ENCODE assay signal across 18 mouse cellular contexts in genomic region chr14:51130315-51130940, GRCm38 (mm10). TPM values are rescaled to one million over a fixed set of nuclear protein-coding genes. Genes with fewer than 3 reads are reported as not detected.
DNase-seq lines count a peak whose midpoint lies in the region; ATAC-seq and TF ChIP-seq lines count a peak whose summit lies in the region.
"Had no signal": no experiment of that assay in that cellular context is flagged by ENCODE, and none has a peak within 500 bp of the region (broad histone marks: within the 10 kb centered on the region; RNA-seq: fewer than 3 reads in every experiment).

No protein-coding gene starts in this region.

- 40% methylated on average over 9 of the region's 9 CpGs for WGBS in heart, embryonic 13.5 days
- WGBS in heart, adult 2 months = 52% methylated on average over 9 of the region's 9 CpGs
- 26% methylated on average over 9 of the region's 9 CpGs for WGBS in bone marrow, adult 2 months
- WGBS in liver, embryonic 11.5 days = 34% methylated on average over 9 of the region's 9 CpGs
- WGBS in lung, adult 2 months = 76% methylated on average over 9 of the region's 9 CpGs

- no peak for TF ChIP-seq EP300 in heart, adult 2 months (IDR thresholded peaks at IDR 0.05; ENCODE audit: insufficient read depth, low read depth, low read length)

- no peak for DNase-seq in heart, adult 2 months
- peak; percentile 56 for DNase-seq in liver, embryonic 11.5 days (ENCODE audit: low spot score)
- DNase-seq in lung, adult 18-20 months = no peak
- no peak for DNase-seq in left cerebral cortex, adult 2 months (ENCODE audit: extremely low spot score in 1 of 2, low spot score in 2 of 2)
- no peak for DNase-seq in lung, adult 2 months
- DNase-seq: adrenal gland, postnatal 14 days; cerebellum, adult 11 months; forebrain, postnatal 0 days; gastrocnemius, postnatal 14 days; kidney, postnatal 10 days had no signal

- no peak for ATAC-seq in heart, embryonic 13.5 days (ENCODE audit: extremely low read depth, insufficient number of reproducible peaks, low FRiP score, low TSS enrichment)
- ATAC-seq in liver, embryonic 11.5 days (replicated peaks; ENCODE audit: low FRiP score) = peak; percentile 88
- peak; percentile 78 for ATAC-seq in megakaryocyte progenitor cell, adult 5-6 weeks (replicated peaks; ENCODE audit: poor library complexity)
- ATAC-seq: forebrain, postnatal 0 days; midbrain, embryonic 15.5 days had no signal

- no peaks in the 10 kb centered on the region for H3K79me2 ChIP-seq in heart, adult 2 months (replicated peaks; ENCODE audit: control insufficient read depth, insufficient read depth, low read length)

- H3K36me3 ChIP-seq in heart, embryonic 13.5 days = no peaks in the 10 kb centered on the region
- H3K36me3 ChIP-seq in heart, adult 2 months (ENCODE audit: control insufficient read depth, insufficient read depth, low read length) = no peaks in the 10 kb centered on the region
- no peaks in the 10 kb centered on the region for H3K36me3 ChIP-seq in liver, embryonic 11.5 days (ENCODE audit: control insufficient read depth, insufficient read depth, low read length)
- H3K36me3 ChIP-seq: midbrain, embryonic 15.5 days had no signal

- no peak overlapping the region for H3K27ac ChIP-seq in heart, embryonic 13.5 days (replicated peaks)
- H3K27ac ChIP-seq in heart, adult 2 months = no peak overlapping the region
- H3K27ac ChIP-seq in bone marrow, adult 2 months (ENCODE audit: control insufficient read depth, insufficient read depth, low read depth, low read length, poor library complexity) = peak overlapping the region; percentile 70; the same call in 1 of the 2 replicates
- peak overlapping the region; percentile 97 for H3K27ac ChIP-seq in liver, embryonic 11.5 days (ENCODE audit: low read depth, low read length)
- no peak overlapping the region for H3K27ac ChIP-seq in left cerebral cortex, adult 2 months
- H3K27ac ChIP-seq: midbrain, embryonic 15.5 days had no signal

- H3K27me3 ChIP-seq in heart, embryonic 13.5 days (replicated peaks) = no peaks in the 10 kb centered on the region
- no peaks in the 10 kb centered on the region for H3K27me3 ChIP-seq in heart, adult 2 months (ENCODE audit: control insufficient read depth, insufficient read depth, low read length)
- no peaks in the 10 kb centered on the region for H3K27me3 ChIP-seq in liver, embryonic 11.5 days (replicated peaks; ENCODE audit: control insufficient read depth, insufficient read depth, low read length)
- H3K27me3 ChIP-seq: midbrain, embryonic 15.5 days had no signal

- intact Hi-C loops in heart, adult 2 months (cut with DNase I) = no loop called here
- intact Hi-C loops in left cerebral cortex, adult 2 months (cut with DNase I) = no loop called here

- H3K4me1 ChIP-seq in heart, embryonic 13.5 days = peaks cover 18% of the 10 kb centered on the region
- H3K4me1 ChIP-seq in heart, adult 2 months (ENCODE audit: control insufficient read depth, insufficient read depth, low read length) = no peaks in the 10 kb centered on the region
- peaks cover 16% of the 10 kb centered on the region for H3K4me1 ChIP-seq in bone marrow, adult 2 months (ENCODE audit: control insufficient read depth, insufficient read depth, low read length)
- H3K4me1 ChIP-seq in liver, embryonic 11.5 days (replicated peaks; ENCODE audit: control insufficient read depth, insufficient read depth, low read length) = peaks cover 51% of the 10 kb centered on the region
- no peaks in the 10 kb centered on the region for H3K4me1 ChIP-seq in lung, adult 2 months (ENCODE audit: control insufficient read depth, insufficient read depth, low read length)
- H3K4me1 ChIP-seq: midbrain, embryonic 15.5 days had no signal

- H3K4me2 ChIP-seq in heart, embryonic 13.5 days = peak overlapping the region; percentile 25
- H3K4me2 ChIP-seq in liver, embryonic 11.5 days = peak overlapping the region; percentile 62
- H3K4me2 ChIP-seq: midbrain, embryonic 15.5 days had no signal

- no peak overlapping the region for H3K9ac ChIP-seq in heart, embryonic 13.5 days
- H3K9ac ChIP-seq in heart, adult 2 months (ENCODE audit: low read depth, low read length) = no peak overlapping the region
- H3K9ac ChIP-seq in liver, embryonic 11.5 days (ENCODE audit: low read depth, low read length) = peak overlapping the region; percentile 66
- H3K9ac ChIP-seq: forebrain, postnatal 0 days; midbrain, embryonic 15.5 days had no signal

- TF ChIP-seq CTCF in heart, adult 2 months (IDR thresholded peaks at IDR 0.05) = no peak
- TF ChIP-seq CTCF in bone marrow, adult 2 months (IDR thresholded peaks at IDR 0.05; ENCODE audit: control insufficient read depth, insufficient read depth, low read length) = no peak
- no peak for TF ChIP-seq CTCF in left cerebral cortex, adult 2 months (IDR thresholded peaks at IDR 0.05)
- TF ChIP-seq CTCF in lung, adult 2 months (IDR thresholded peaks at IDR 0.05; ENCODE audit: insufficient read depth, low read length) = no peak

- no peaks in the 10 kb centered on the region for H3K9me3 ChIP-seq in heart, embryonic 13.5 days
- no peaks in the 10 kb centered on the region for H3K9me3 ChIP-seq in liver, embryonic 11.5 days (ENCODE audit: control insufficient read depth, low read length)
- H3K9me3 ChIP-seq: midbrain, embryonic 15.5 days had no signal

- TF ChIP-seq POLR2A in heart, adult 2 months (IDR thresholded peaks at IDR 0.05; ENCODE audit: insufficient read depth, low read depth, low read length) = no peak
- 0 out of 2 replicates have a peak, but pooled peaks have one; percentile 28 for TF ChIP-seq POLR2A in bone marrow, adult 2 months (IDR thresholded peaks at IDR 0.05; ENCODE audit: borderline replicate concordance, control insufficient read depth, low read depth, low read length)
- TF ChIP-seq POLR2A in lung, adult 2 months (IDR thresholded peaks at IDR 0.05; ENCODE audit: borderline replicate concordance, extremely low read depth, low read depth, low read length) = no peak

- H3K4me3 ChIP-seq in heart, embryonic 13.5 days = no peak overlapping the region
- H3K4me3 ChIP-seq in heart, adult 2 months = no peak overlapping the region
- peak overlapping the region; percentile 60 for H3K4me3 ChIP-seq in bone marrow, adult 2 months (replicated peaks; ENCODE audit: control insufficient read depth, low read depth, low read length)
- H3K4me3 ChIP-seq in liver, embryonic 11.5 days (ENCODE audit: low read depth, low read length) = peak overlapping the region; percentile 29
- H3K4me3 ChIP-seq in left cerebral cortex, adult 2 months = no peak overlapping the region
- H3K4me3 ChIP-seq in lung, adult 2 months (replicated peaks; ENCODE audit: extremely low read depth, low read depth, low read length) = no peak overlapping the region
- H3K4me3 ChIP-seq: midbrain, embryonic 15.5 days had no signal

RNA-seq across cellular contexts. Expression of gene Rnase6, which starts 6.7 kb away (rescaled TPM):
- 0.32 and 0.70 TPM in 2 replicates for polyA plus RNA-seq in heart, embryonic 13.5 days (2015; fragmentation: Nextera tagmentation; extraction: Ambion mirVana)
- under 1 TPM; 0.25 to 0.78 TPM for total RNA-seq in heart, adult 2 months (2021)
- polyA plus RNA-seq in heart, adult 2 months (2012; rRNA removed) = 1.9 and 3.5 TPM in 2 replicates
- 11.6 and 19.4 TPM in 2 replicates for polyA plus RNA-seq in bone marrow, adult 2 months (2011; ENCODE audit: insufficient read depth, insufficient read length, low replicate concordance, missing spikeins)
- 3.2 and 4.2 TPM in 2 replicates for polyA plus RNA-seq in liver, embryonic 11.5 days (2014; fragmentation: Nextera tagmentation; extraction: Ambion mirVana)
- 9.2 and 14.6 TPM in 2 replicates for total RNA-seq in megakaryocyte progenitor cell, adult 5-6 weeks (2015)
- total RNA-seq in megakaryocyte progenitor cell, adult 5-6 weeks (2017) = 20.7 and 22.2 TPM in 2 replicates
- total RNA-seq in left cerebral cortex, adult 2 months (2021) = under 1 TPM in 1 of 2 experiments, not detected in 1; 0.35 TPM
- 12.1 and 19.2 TPM in 2 replicates for polyA plus RNA-seq in lung, adult 2 months (2012; rRNA removed)

RNA-seq across cellular contexts. Expression of gene Rnase1, which starts 16.2 kb away (rescaled TPM):
- 0.39 and 0.49 TPM in 2 replicates for polyA plus RNA-seq in heart, embryonic 13.5 days (2015; fragmentation: Nextera tagmentation; extraction: Ambion mirVana)
- under 1 TPM; 0.42 to 0.84 TPM for total RNA-seq in heart, adult 2 months (2021)
- 0.53 and 0.76 TPM in 2 replicates for polyA plus RNA-seq in heart, adult 2 months (2012; rRNA removed)
- polyA plus RNA-seq in bone marrow, adult 2 months (2011; ENCODE audit: insufficient read depth, insufficient read length, low replicate concordance, missing spikeins) = not detected in 2 replicates
- polyA plus RNA-seq in liver, embryonic 11.5 days (2014; fragmentation: Nextera tagmentation; extraction: Ambion mirVana) = not detected in 2 replicates
- total RNA-seq in megakaryocyte progenitor cell, adult 5-6 weeks (2015) = not detected in 2 replicates
- total RNA-seq in megakaryocyte progenitor cell, adult 5-6 weeks (2017) = not detected in 2 replicates
- total RNA-seq in left cerebral cortex, adult 2 months (2021) = under 1 TPM; 0.70 to 0.96 TPM
- 3.7 and 4.8 TPM in 2 replicates for polyA plus RNA-seq in lung, adult 2 months (2012; rRNA removed)
- total RNA-seq: adrenal gland, postnatal 14 days; forebrain, postnatal 0 days; gastrocnemius, postnatal 14 days had no signal
- polyA plus RNA-seq: midbrain, embryonic 15.5 days had no signal

RNA-seq across cellular contexts. Expression of gene Eddm3b, which starts 16.2 kb away (rescaled TPM):
- not detected in 2 replicates for polyA plus RNA-seq in heart, embryonic 13.5 days (2015; fragmentation: Nextera tagmentation; extraction: Ambion mirVana)
- total RNA-seq in heart, adult 2 months (2021) = not detected
- not detected in 2 replicates for polyA plus RNA-seq in heart, adult 2 months (2012; rRNA removed)
- not detected in 2 replicates for polyA plus RNA-seq in bone marrow, adult 2 months (2011; ENCODE audit: insufficient read depth, insufficient read length, low replicate concordance, missing spikeins)
- not detected in 2 replicates for polyA plus RNA-seq in liver, embryonic 11.5 days (2014; fragmentation: Nextera tagmentation; extraction: Ambion mirVana)
- not detected in 2 replicates for total RNA-seq in megakaryocyte progenitor cell, adult 5-6 weeks (2015)
- not detected in 2 replicates for total RNA-seq in megakaryocyte progenitor cell, adult 5-6 weeks (2017)
- total RNA-seq in left cerebral cortex, adult 2 months (2021) = not detected
- polyA plus RNA-seq in lung, adult 2 months (2012; rRNA removed) = 0.08 TPM in 1 of 2 replicates, not detected in the other
- total RNA-seq: adrenal gland, postnatal 14 days; forebrain, postnatal 0 days; gastrocnemius, postnatal 14 days; layer of hippocampus, postnatal 14 days; left cerebral cortex, postnatal 36 days had no signal
- polyA plus RNA-seq: heart, postnatal 0 days; lung, embryonic 16.5 days; midbrain, embryonic 15.5 days had no signal

RNA-seq across cellular contexts. Expression of gene Rnase2b, which starts 31.6 kb away (rescaled TPM):
- not detected in 2 replicates for polyA plus RNA-seq in heart, embryonic 13.5 days (2015; fragmentation: Nextera tagmentation; extraction: Ambion mirVana)
- not detected for total RNA-seq in heart, adult 2 months (2021)
- not detected in 2 replicates for polyA plus RNA-seq in heart, adult 2 months (2012; rRNA removed)
- polyA plus RNA-seq in bone marrow, adult 2 months (2011; ENCODE audit: insufficient read depth, insufficient read length, low replicate concordance, missing spikeins) = not detected in 2 replicates
- polyA plus RNA-seq in liver, embryonic 11.5 days (2014; fragmentation: Nextera tagmentation; extraction: Ambion mirVana) = not detected in 2 replicates
- total RNA-seq in megakaryocyte progenitor cell, adult 5-6 weeks (2015) = not detected in 2 replicates
- not detected in 2 replicates for total RNA-seq in megakaryocyte progenitor cell, adult 5-6 weeks (2017)
- total RNA-seq in left cerebral cortex, adult 2 months (2021) = not detected
- polyA plus RNA-seq in lung, adult 2 months (2012; rRNA removed) = 0.40 TPM in 1 of 2 replicates, not detected in the other
- total RNA-seq: adrenal gland, postnatal 14 days; forebrain, postnatal 0 days; gastrocnemius, postnatal 14 days; layer of hippocampus, postnatal 14 days; left cerebral cortex, postnatal 36 days had no signal
- polyA plus RNA-seq: forebrain, postnatal 0 days; heart, postnatal 0 days; lung, embryonic 16.5 days; midbrain, embryonic 15.5 days had no signal

RNA-seq across cellular contexts. Expression of gene Ang, which starts 39.5 kb away (rescaled TPM):
- polyA plus RNA-seq in heart, embryonic 13.5 days (2015; fragmentation: Nextera tagmentation; extraction: Ambion mirVana) = 3.6 and 3.9 TPM in 2 replicates
- 10 to 100 TPM in 1 of 2 experiments, 1 to 10 TPM in 1; 5.6 to 10.2 TPM for total RNA-seq in heart, adult 2 months (2021)
- polyA plus RNA-seq in heart, adult 2 months (2012; rRNA removed) = 10.8 and 12.1 TPM in 2 replicates
- polyA plus RNA-seq in bone marrow, adult 2 months (2011; ENCODE audit: insufficient read depth, insufficient read length, low replicate concordance, missing spikeins) = 4.4 and 7.2 TPM in 2 replicates
- 3.6 and 4.0 TPM in 2 replicates for polyA plus RNA-seq in liver, embryonic 11.5 days (2014; fragmentation: Nextera tagmentation; extraction: Ambion mirVana)
- 1.8 and 2.0 TPM in 2 replicates for total RNA-seq in megakaryocyte progenitor cell, adult 5-6 weeks (2015)
- 1.3 and 1.4 TPM in 2 replicates for total RNA-seq in megakaryocyte progenitor cell, adult 5-6 weeks (2017)
- total RNA-seq in left cerebral cortex, adult 2 months (2021) = 1 to 10 TPM; 3.0 to 3.9 TPM
- 61.7 and 72.5 TPM in 2 replicates for polyA plus RNA-seq in lung, adult 2 months (2012; rRNA removed)

Comparison
In these comparisons a context has a peak if more than half of its experiments do, and no peak if none do; other contexts are left out.
1. H3K27ac ChIP-seq: peak in bone marrow, adult 2 months (single experiment) and liver, embryonic 11.5 days (single experiment); none in heart, embryonic 13.5 days (single experiment), heart, adult 2 months (single experiment) and left cerebral cortex, adult 2 months (single experiment).
2. H3K4me3 ChIP-seq: peak in bone marrow, adult 2 months (single experiment) and liver, embryonic 11.5 days (single experiment); none in heart, embryonic 13.5 days (single experiment), heart, adult 2 months (single experiment), left cerebral cortex, adult 2 months (single experiment) and lung, adult 2 months (single experiment).